Mouse (Mus musculus): ENCODE measurements around the gene Chpf. TPM values are rescaled to one million over a fixed set of nuclear protein-coding genes. Genes with fewer than 3 reads are reported as not detected.

Chpf gene
- polyA plus RNA-seq (2015; fragmentation: Illumina TruSeq; extraction: RNeasy Lipid Tissue Mini Kit (QIAGEN cat#74804); ENCODE audit: insufficient read depth, low replicate concordance), result 1.1 TPM

GRCm38 (mm10) chr1:75478916-75479634 lies at the start of gene Chpf, which contains the start of gene Tmem198:
Chpf (minus strand) TSS chr1:75479307.
Tmem198 (plus strand) TSS chr1:75479532.

GRCm38 (mm10) chr1:75521321-75522031 lies 42.4 kb upstream of the Chpf start, which contains the start of gene Stk11ip:
Stk11ip (plus strand) TSS chr1:75521529.

GRCm38 (mm10) chr1:75507006-75507405 lies 27.9 kb upstream of the Chpf start, which contains the start of gene Inha:
Inha (plus strand) TSS chr1:75507077.

GRCm38 (mm10) chr1:75505956-75506831 lies 27.1 kb upstream of the Chpf start, which contains the start of gene Obsl1:
Obsl1 (minus strand) TSS chr1:75506452.

GRCm38 (mm10) chr1:75450314-75451005 lies 28.6 kb downstream of the Chpf start, which contains the start of gene Asic4:
Asic4 (plus strand) TSS chr1:75450436.

GRCm38 (mm10) chr1:75435475-75436328 lies 43.4 kb downstream of the Chpf start, which contains the start of gene Gmppa:
Gmppa (plus strand) TSS chr1:75435930.

Other genes with a start within 250 kb of the Chpf start
- gene A630095N17Rik, start 247.2 kb downstream of the Chpf start, polyA plus RNA-seq (2015; fragmentation: Illumina TruSeq; extraction: RNeasy Lipid Tissue Mini Kit (QIAGEN cat#74804); ENCODE audit: insufficient read depth, low replicate concordance), result not detected
- gene Dnajb2, start 242.9 kb downstream of the Chpf start, polyA plus RNA-seq (2015; fragmentation: Illumina TruSeq; extraction: RNeasy Lipid Tissue Mini Kit (QIAGEN cat#74804); ENCODE audit: insufficient read depth, low replicate concordance), result 31.4 TPM
- not detected for gene Ptprn, start 214.8 kb downstream of the Chpf start, polyA plus RNA-seq (2015; fragmentation: Illumina TruSeq; extraction: RNeasy Lipid Tissue Mini Kit (QIAGEN cat#74804); ENCODE audit: insufficient read depth, low replicate concordance)
- not detected for gene Resp18, start 200.9 kb downstream of the Chpf start, polyA plus RNA-seq (2015; fragmentation: Illumina TruSeq; extraction: RNeasy Lipid Tissue Mini Kit (QIAGEN cat#74804); ENCODE audit: insufficient read depth, low replicate concordance)
- 14.7 TPM for gene Dnpep, start 161.3 kb downstream of the Chpf start, polyA plus RNA-seq (2015; fragmentation: Illumina TruSeq; extraction: RNeasy Lipid Tissue Mini Kit (QIAGEN cat#74804); ENCODE audit: insufficient read depth, low replicate concordance)
- 23.7 TPM for gene Des, start 119.0 kb downstream of the Chpf start, polyA plus RNA-seq (2015; fragmentation: Illumina TruSeq; extraction: RNeasy Lipid Tissue Mini Kit (QIAGEN cat#74804); ENCODE audit: insufficient read depth, low replicate concordance)
- gene Speg, start 104.0 kb downstream of the Chpf start, polyA plus RNA-seq (2015; fragmentation: Illumina TruSeq; extraction: RNeasy Lipid Tissue Mini Kit (QIAGEN cat#74804); ENCODE audit: insufficient read depth, low replicate concordance), result 4.5 TPM
- gene Gmppa, start 43.4 kb downstream of the Chpf start, polyA plus RNA-seq (2015; fragmentation: Illumina TruSeq; extraction: RNeasy Lipid Tissue Mini Kit (QIAGEN cat#74804); ENCODE audit: insufficient read depth, low replicate concordance), result 50.7 TPM
- gene Asic4, start 28.9 kb downstream of the Chpf start, polyA plus RNA-seq (2015; fragmentation: Illumina TruSeq; extraction: RNeasy Lipid Tissue Mini Kit (QIAGEN cat#74804); ENCODE audit: insufficient read depth, low replicate concordance), result not detected
- gene Tmem198, start 225 bp upstream of the Chpf start, polyA plus RNA-seq (2015; fragmentation: Illumina TruSeq; extraction: RNeasy Lipid Tissue Mini Kit (QIAGEN cat#74804); ENCODE audit: insufficient read depth, low replicate concordance), result 0.21 TPM
- gene Obsl1, start 27.1 kb upstream of the Chpf start, polyA plus RNA-seq (2015; fragmentation: Illumina TruSeq; extraction: RNeasy Lipid Tissue Mini Kit (QIAGEN cat#74804); ENCODE audit: insufficient read depth, low replicate concordance), result 1.4 TPM
- 0.32 TPM for gene Inha, start 27.8 kb upstream of the Chpf start, polyA plus RNA-seq (2015; fragmentation: Illumina TruSeq; extraction: RNeasy Lipid Tissue Mini Kit (QIAGEN cat#74804); ENCODE audit: insufficient read depth, low replicate concordance)
- gene Stk11ip, start 42.2 kb upstream of the Chpf start, polyA plus RNA-seq (2015; fragmentation: Illumina TruSeq; extraction: RNeasy Lipid Tissue Mini Kit (QIAGEN cat#74804); ENCODE audit: insufficient read depth, low replicate concordance), result 32.4 TPM
- gene Slc4a3, start 67.0 kb upstream of the Chpf start, polyA plus RNA-seq (2015; fragmentation: Illumina TruSeq; extraction: RNeasy Lipid Tissue Mini Kit (QIAGEN cat#74804); ENCODE audit: insufficient read depth, low replicate concordance), result 0.81 TPM

Measured in spleen, adult 10 weeks (tissue).